Mouse (Mus musculus) heart, embryonic 13.5 days (tissue): ENCODE data around the gene Pnpla3. TPM values are rescaled to one million over a fixed set of nuclear protein-coding genes. Genes with fewer than 3 reads are reported as not detected.
A peak's percentile ranks its signal among the peaks of the same experiment; 100 is the strongest.

Source experiments
- ATAC-seq: fragments of 200-750 bp; cut with Nextera tagmentation; 2 replicates; pipeline ENCODE4 v1.8.0; 2017; ENCODE audit warnings: moderate TSS enrichment; ENCODE audit not compliant: insufficient number of reproducible peaks, low FRiP score, low TSS enrichment; ENCODE audit errors: extremely low read depth
- H3K27ac ChIP-seq: fragments of 300-500 bp; sonication (generic); replicated peaks from 2 replicates; pipeline ENCODE4 v1.5.1; 2015; ENCODE audit warnings: moderate library complexity, mild to moderate bottlenecking, inconsistent platforms
- H3K27me3 ChIP-seq: fragments of 300-500 bp; sonication (generic); replicated peaks from 2 replicates; pipeline ENCODE4 v1.6.1; 2015; ENCODE audit warnings: mild to moderate bottlenecking, inconsistent platforms
- H3K36me3 ChIP-seq: fragments of 300-500 bp; sonication (generic); 2 replicates; pipeline ENCODE4 v1.6.1; 2015; ENCODE audit warnings: mild to moderate bottlenecking, inconsistent platforms
- H3K4me1 ChIP-seq: fragments of 300-500 bp; sonication (generic); 2 replicates; pipeline ENCODE4 v1.6.1; 2015; ENCODE audit warnings: inconsistent platforms
- H3K4me2 ChIP-seq: fragments of 300-500 bp; sonication (generic); 2 replicates; pipeline ENCODE4 v1.6.1; 2015; ENCODE audit warnings: inconsistent platforms, mild to moderate bottlenecking, moderate library complexity
- H3K4me3 ChIP-seq: fragments of 300-500 bp; sonication (generic); 2 replicates; pipeline ENCODE4 v1.5.1; 2015; ENCODE audit warnings: moderate library complexity, mild to moderate bottlenecking, inconsistent platforms
- H3K9ac ChIP-seq: fragments of 300-500 bp; sonication (generic); 2 replicates; pipeline ENCODE4 v1.6.1; 2015; ENCODE audit warnings: inconsistent platforms, mild to moderate bottlenecking, moderate library complexity
- H3K9me3 ChIP-seq: fragments of 300-500 bp; sonication (generic); 2 replicates; pipeline ENCODE4 v1.6.1; 2016; ENCODE audit warnings: inconsistent platforms
- WGBS: fragments of 180-500 bp; shearing (Covaris S2); methylation state at CpG from one replicate; pipeline ENCODE4 v1.1.7; 2015; ENCODE audit warnings: mixed read lengths; 5-methylcytosine and 5-hydroxymethylcytosine counted together
- polyA plus RNA-seq: library from polyadenylated mRNA; unstranded; fragments of >200 nt; fragmentation: Nextera tagmentation; extraction: Ambion mirVana; gene quantifications from 2 replicates; pipeline ENCODE4 v1.2.1, GENCODE M21; 2015

The Pnpla3 gene
- polyA plus RNA-seq, 1 experiment from 2014 or later = 0.94 TPM

GRCm38 (mm10) chr15:84178733-84179132 lies 11.1 kb downstream of the Pnpla3 start:
- Histone ChIP-seq H3K9me3 (no peaks in the 10 kb centered on the region), H3K4me2 (no peak overlapping the region), H3K36me3 (no peaks in the 10 kb centered on the region), H3K27me3 (peaks cover 33% of the 10 kb centered on the region), H3K27ac (no peak overlapping the region), H3K9ac (no peak overlapping the region), H3K4me3 (no peak overlapping the region), H3K4me1 (0 out of 2 replicates have a peak, but pooled peaks cover 2% of the 10 kb centered on the region)
- ATAC-seq = no peak
- WGBS = 93% methylated on average over 9 of the region's 9 CpGs

- no peaks in the 10 kb centered on the region for H3K36me3 ChIP-seq
- peaks cover 39% of the 10 kb centered on the region for H3K27me3 ChIP-seq
- H3K9ac ChIP-seq = no peak overlapping the region
- H3K9me3 ChIP-seq = no peaks in the 10 kb centered on the region
- H3K4me1 ChIP-seq = 0 out of 2 replicates have a peak, but pooled peaks cover 8% of the 10 kb centered on the region
- no peak overlapping the region for H3K27ac ChIP-seq
- no peak for ATAC-seq
- no peak overlapping the region for H3K4me3 ChIP-seq
- no peak overlapping the region for H3K4me2 ChIP-seq
- 61% methylated on average over 6 of the region's 6 CpGs for WGBS
Observed at GRCm38 (mm10) chr15:84182000-84182399, 14.4 kb downstream of the Pnpla3 start.

- 0 out of 2 replicates have a peak, but pooled peaks cover 8% of the 10 kb centered on the region for H3K4me1 ChIP-seq
- peaks cover 39% of the 10 kb centered on the region for H3K27me3 ChIP-seq
- H3K36me3 ChIP-seq = no peaks in the 10 kb centered on the region
- H3K27ac ChIP-seq = no peak overlapping the region
- no peak overlapping the region for H3K9ac ChIP-seq
- 9% methylated on average over 1 of the region's 1 CpGs for WGBS
- no peak for ATAC-seq
- H3K4me3 ChIP-seq = no peak overlapping the region
- H3K4me2 ChIP-seq = no peak overlapping the region
- H3K9me3 ChIP-seq = no peaks in the 10 kb centered on the region
Observed at GRCm38 (mm10) chr15:84183967-84184366, 16.3 kb downstream of the Pnpla3 start.

- no peak overlapping the region for H3K4me3 ChIP-seq
- no peak overlapping the region for H3K27ac ChIP-seq
- peaks cover 8% of the 10 kb centered on the region; the same call in 1 of the 2 replicates for H3K4me1 ChIP-seq
- H3K9me3 ChIP-seq = no peaks in the 10 kb centered on the region
- no peak overlapping the region for H3K4me2 ChIP-seq
- H3K36me3 ChIP-seq = no peaks in the 10 kb centered on the region
- no peak for ATAC-seq
- WGBS = 51% methylated on average over 4 of the region's 4 CpGs
- no peak overlapping the region for H3K9ac ChIP-seq
- H3K27me3 ChIP-seq = peaks cover 29% of the 10 kb centered on the region
Observed at GRCm38 (mm10) chr15:84186196-84186595, 18.6 kb downstream of the Pnpla3 start.

- Histone ChIP-seq H3K27me3 (peaks cover 4% of the 10 kb centered on the region; the same call in 1 of the 2 replicates), H3K9me3 (no peaks in the 10 kb centered on the region), H3K27ac (no peak overlapping the region), H3K36me3 (no peaks in the 10 kb centered on the region), H3K4me3 (no peak overlapping the region), H3K4me1 (peaks cover 17% of the 10 kb centered on the region), H3K9ac (no peak overlapping the region), H3K4me2 (no peak overlapping the region)
- no peak for ATAC-seq
- WGBS = 53% methylated on average over 2 of the region's 2 CpGs
Observed at GRCm38 (mm10) chr15:84188887-84189530, 21.4 kb downstream of the Pnpla3 start.

GRCm38 (mm10) chr15:84189881-84190280 lies 22.2 kb downstream of the Pnpla3 start:
- H3K9ac ChIP-seq = no peak overlapping the region
- 43% methylated on average over 3 of the region's 3 CpGs for WGBS
- no peak overlapping the region for H3K4me3 ChIP-seq
- no peak overlapping the region for H3K4me2 ChIP-seq
- no peaks in the 10 kb centered on the region for H3K9me3 ChIP-seq
- H3K4me1 ChIP-seq = peaks cover 14% of the 10 kb centered on the region
- no peak overlapping the region for H3K27ac ChIP-seq
- no peaks in the 10 kb centered on the region for H3K36me3 ChIP-seq
- H3K27me3 ChIP-seq = no peaks in the 10 kb centered on the region
- no peak for ATAC-seq

- H3K9me3 ChIP-seq = no peaks in the 10 kb centered on the region
- H3K27me3 ChIP-seq = no peaks in the 10 kb centered on the region
- no peak for ATAC-seq
- peak overlapping the region; percentile 97 for H3K27ac ChIP-seq
- peaks cover 14% of the 10 kb centered on the region for H3K4me1 ChIP-seq
- peak overlapping the region; percentile 78 for H3K4me2 ChIP-seq
- peaks cover 14% of the 10 kb centered on the region for H3K36me3 ChIP-seq
- WGBS = 2% methylated on average over 9 of the region's 9 CpGs
- peak overlapping the region; percentile 95 for H3K9ac ChIP-seq
- peak overlapping the region; percentile 89 for H3K4me3 ChIP-seq
Observed at GRCm38 (mm10) chr15:84191724-84192057, 24.1 kb downstream of the Pnpla3 start.

GRCm38 (mm10) chr15:84192058-84192791 lies 24.6 kb downstream of the Pnpla3 start, which contains the start of gene Samm50:
Gene Samm50, plus strand, starts transcription at chr15:84192241.
- Histone ChIP-seq H3K4me2 (peak within 1 kb of the TSS; percentile 78), H3K9me3 (no peaks in the 10 kb centered on the region), H3K27me3 (no peaks in the 10 kb centered on the region), H3K4me3 (peak within 1 kb of the TSS; percentile 89), H3K4me1 (peaks cover 14% of the 10 kb centered on the region), H3K36me3 (peaks cover 19% of the 10 kb centered on the region), H3K27ac (peak within 1 kb of the TSS; percentile 97), H3K9ac (peak within 1 kb of the TSS; percentile 95)
- ATAC-seq = peak; percentile 95
- WGBS = 4% methylated on average over 48 of the region's 48 CpGs

GRCm38 (mm10) chr15:84196486-84197165 lies 29.0 kb downstream of the Pnpla3 start:
- H3K9ac ChIP-seq = no peak overlapping the region
- H3K9me3 ChIP-seq = no peaks in the 10 kb centered on the region
- no peak overlapping the region for H3K4me3 ChIP-seq
- ATAC-seq = no peak
- H3K36me3 ChIP-seq = peaks cover 63% of the 10 kb centered on the region
- WGBS = 81% methylated on average over 8 of the region's 8 CpGs
- H3K4me1 ChIP-seq = peaks cover 11% of the 10 kb centered on the region
- no peak overlapping the region for H3K27ac ChIP-seq
- H3K27me3 ChIP-seq = no peaks in the 10 kb centered on the region
- H3K4me2 ChIP-seq = no peak overlapping the region

- no peak overlapping the region for H3K9ac ChIP-seq
- no peak overlapping the region for H3K27ac ChIP-seq
- no peak overlapping the region for H3K4me3 ChIP-seq
- peaks cover 95% of the 10 kb centered on the region for H3K36me3 ChIP-seq
- no peaks in the 10 kb centered on the region for H3K27me3 ChIP-seq
- no peaks in the 10 kb centered on the region for H3K9me3 ChIP-seq
- H3K4me2 ChIP-seq = no peak overlapping the region
- H3K4me1 ChIP-seq = peaks cover 21% of the 10 kb centered on the region
- WGBS = 86% methylated on average over 4 of the region's 4 CpGs
- no peak for ATAC-seq
Observed at GRCm38 (mm10) chr15:84207327-84207726, 39.7 kb downstream of the Pnpla3 start.
